Mouse (Mus musculus) midbrain, embryonic 16.5 days (tissue): ENCODE results near the gene Odr4. TPM values are rescaled to one million over a fixed set of nuclear protein-coding genes. Genes with fewer than 3 reads are reported as not detected.

Experiments
- ATAC-seq: fragments of 200-750 bp; cut with Nextera tagmentation; 2 replicates; pipeline ENCODE4 v1.8.0; 2017; ENCODE audit warnings: moderate TSS enrichment
- H3K27ac ChIP-seq: fragments of 300-500 bp; sonication (generic); 2 replicates; pipeline ENCODE4 v1.5.1; 2014; ENCODE audit warnings: mild to moderate bottlenecking, low read length, mixed read lengths
- H3K27me3 ChIP-seq: fragments of 300-500 bp; sonication (generic); 2 replicates; pipeline ENCODE4 v1.6.1; 2014; ENCODE audit warnings: low read depth, low read length, mixed read lengths; ENCODE audit not compliant: control insufficient read depth, insufficient read depth
- H3K36me3 ChIP-seq: fragments of 300-500 bp; sonication (generic); 2 replicates; pipeline ENCODE4 v1.6.1; 2014; ENCODE audit warnings: mild to moderate bottlenecking, low read length, moderate library complexity, mixed read lengths; ENCODE audit not compliant: control insufficient read depth, insufficient read depth
- H3K4me1 ChIP-seq: fragments of 300-500 bp; sonication (generic); 2 replicates; pipeline ENCODE4 v1.6.1; 2014; ENCODE audit warnings: mild to moderate bottlenecking, low read length, mixed read lengths; ENCODE audit not compliant: control insufficient read depth, insufficient read depth
- H3K4me2 ChIP-seq: fragments of 300-500 bp; sonication (generic); 2 replicates; pipeline ENCODE4 v1.6.1; 2014; ENCODE audit warnings: mild to moderate bottlenecking, low read length, mixed read lengths
- H3K4me3 ChIP-seq: fragments of 300-500 bp; sonication (generic); 2 replicates; pipeline ENCODE4 v1.5.1; 2014; ENCODE audit warnings: low read depth, mild to moderate bottlenecking, low read length, moderate library complexity, mixed read lengths
- H3K9ac ChIP-seq: fragments of 300-500 bp; sonication (generic); 2 replicates; pipeline ENCODE4 v1.6.1; 2014; ENCODE audit warnings: low read depth, low read length, mixed read lengths
- H3K9me3 ChIP-seq: fragments of 300-500 bp; sonication (generic); replicated peaks from 2 replicates; pipeline ENCODE4 v1.6.1; 2014; ENCODE audit warnings: mild to moderate bottlenecking, low read length, mixed read lengths; ENCODE audit not compliant: control insufficient read depth, poor library complexity, severe bottlenecking
- WGBS: fragments of 180-500 bp; shearing (Covaris S2); extraction: QIAGEN DNeasy Blood & Tissue Kit; methylation state at CpG from one replicate; pipeline ENCODE4 v1.1.7; 2014; 5-methylcytosine and 5-hydroxymethylcytosine counted together
- polyA plus RNA-seq: library from polyadenylated mRNA; unstranded; fragments of >200 nt; fragmentation: Nextera tagmentation; extraction: Ambion mirVana; gene quantifications from 2 replicates; pipeline ENCODE4 v1.2.1, GENCODE M21; 2015

Gene Odr4
- 37.8 and 40.6 TPM in 2 replicates for polyA plus RNA-seq

- Histone ChIP-seq H3K4me2 (peak within 1 kb of the TSS; percentile 80), H3K27ac (peak within 1 kb of the TSS; percentile 97), H3K36me3 (peaks cover 14% of the 10 kb centered on the region), H3K9ac (peak within 1 kb of the TSS; percentile 87), H3K4me1 (peaks cover 15% of the 10 kb centered on the region), H3K27me3 (no peaks in the 10 kb centered on the region), H3K9me3 (no peaks in the 10 kb centered on the region), H3K4me3 (peak within 1 kb of the TSS; percentile 82)
- under 1% methylated on average over 76 of the region's 76 CpGs for WGBS
- peak; percentile 99 for ATAC-seq
These were observed at the start of gene Odr4, which contains the start of gene Tpr for GRCm38 (mm10) chr1:150392638-150393487. Gene Odr4, minus strand, starts transcription at chr1:150393080. Gene Tpr, plus strand, starts transcription at chr1:150392838.

- Histone ChIP-seq H3K27ac (no peak overlapping the region), H3K36me3 (peaks cover 38% of the 10 kb centered on the region), H3K9me3 (no peaks in the 10 kb centered on the region), H3K27me3 (no peaks in the 10 kb centered on the region), H3K9ac (no peak overlapping the region), H3K4me2 (no peak overlapping the region), H3K4me3 (no peak overlapping the region), H3K4me1 (no peaks in the 10 kb centered on the region)
- WGBS, result 81% methylated on average over 4 of the region's 4 CpGs
- no peak for ATAC-seq
These were observed 48.9 kb upstream of the Odr4 start for GRCm38 (mm10) chr1:150441731-150442130.

GRCm38 (mm10) chr1:150438641-150439040, 45.8 kb upstream of the Odr4 start:
- H3K9ac ChIP-seq, result no peak overlapping the region
- H3K4me3 ChIP-seq, result no peak overlapping the region
- WGBS, result over 99% methylated on average over 3 of the region's 3 CpGs
- peaks cover 34% of the 10 kb centered on the region for H3K36me3 ChIP-seq
- H3K4me2 ChIP-seq, result no peak overlapping the region
- H3K27ac ChIP-seq, result no peak overlapping the region
- ATAC-seq, result no peak
- no peaks in the 10 kb centered on the region for H3K9me3 ChIP-seq
- no peaks in the 10 kb centered on the region for H3K4me1 ChIP-seq
- H3K27me3 ChIP-seq, result no peaks in the 10 kb centered on the region

GRCm38 (mm10) chr1:150426216-150426615, 33.3 kb upstream of the Odr4 start:
- H3K4me3 ChIP-seq, result no peak overlapping the region
- H3K27me3 ChIP-seq, result no peaks in the 10 kb centered on the region
- H3K4me2 ChIP-seq, result no peak overlapping the region
- no peak for ATAC-seq
- no peak overlapping the region for H3K9ac ChIP-seq
- H3K36me3 ChIP-seq, result peaks cover 61% of the 10 kb centered on the region
- no peaks in the 10 kb centered on the region for H3K9me3 ChIP-seq
- WGBS, result 52% methylated on average over 3 of the region's 3 CpGs
- H3K27ac ChIP-seq, result no peak overlapping the region
- no peaks in the 10 kb centered on the region for H3K4me1 ChIP-seq

GRCm38 (mm10) chr1:150425665-150426064, 32.8 kb upstream of the Odr4 start:
- peaks cover 62% of the 10 kb centered on the region for H3K36me3 ChIP-seq
- H3K4me1 ChIP-seq, result no peaks in the 10 kb centered on the region
- WGBS, result 92% methylated on average over 9 of the region's 9 CpGs
- no peak overlapping the region for H3K9ac ChIP-seq
- no peak for ATAC-seq
- H3K9me3 ChIP-seq, result no peaks in the 10 kb centered on the region
- no peak overlapping the region for H3K4me3 ChIP-seq
- H3K27ac ChIP-seq, result no peak overlapping the region
- H3K27me3 ChIP-seq, result no peaks in the 10 kb centered on the region
- no peak overlapping the region for H3K4me2 ChIP-seq

GRCm38 (mm10) chr1:150418426-150418825, 25.5 kb upstream of the Odr4 start:
- H3K9me3 ChIP-seq, result no peaks in the 10 kb centered on the region
- WGBS, result 96% methylated on average over 4 of the region's 4 CpGs
- H3K4me1 ChIP-seq, result no peaks in the 10 kb centered on the region
- H3K4me2 ChIP-seq, result no peak overlapping the region
- H3K27ac ChIP-seq, result no peak overlapping the region
- H3K27me3 ChIP-seq, result no peaks in the 10 kb centered on the region
- no peak overlapping the region for H3K9ac ChIP-seq
- H3K36me3 ChIP-seq, result peaks cover 39% of the 10 kb centered on the region
- H3K4me3 ChIP-seq, result no peak overlapping the region
- ATAC-seq, result no peak

GRCm38 (mm10) chr1:150416006-150416405, 23.1 kb upstream of the Odr4 start:
- WGBS, result 92% methylated on average over 3 of the region's 3 CpGs
- ATAC-seq, result no peak

GRCm38 (mm10) chr1:150409996-150410395, 17.1 kb upstream of the Odr4 start:
- H3K27ac ChIP-seq, result no peak overlapping the region
- no peaks in the 10 kb centered on the region for H3K4me1 ChIP-seq
- H3K9me3 ChIP-seq, result no peaks in the 10 kb centered on the region
- H3K4me3 ChIP-seq, result no peak overlapping the region
- H3K36me3 ChIP-seq, result peaks cover 45% of the 10 kb centered on the region
- no peak overlapping the region for H3K9ac ChIP-seq
- H3K27me3 ChIP-seq, result no peaks in the 10 kb centered on the region
- WGBS, result 96% methylated on average over 6 of the region's 6 CpGs
- H3K4me2 ChIP-seq, result no peak overlapping the region
- ATAC-seq, result no peak

More at GRCm38 (mm10) chr1:150416006-150416405, 23.1 kb upstream of the Odr4 start:
- Histone ChIP-seq H3K4me1 (no peaks in the 10 kb centered on the region), H3K4me2 (no peak overlapping the region), H3K9ac (no peak overlapping the region), H3K4me3 (no peak overlapping the region), H3K27ac (no peak overlapping the region), H3K9me3 (no peaks in the 10 kb centered on the region), H3K36me3 (peaks cover 35% of the 10 kb centered on the region), H3K27me3 (no peaks in the 10 kb centered on the region)

- Histone ChIP-seq H3K36me3 (peaks cover 39% of the 10 kb centered on the region), H3K27me3 (no peaks in the 10 kb centered on the region), H3K4me1 (no peaks in the 10 kb centered on the region), H3K9ac (no peak overlapping the region), H3K27ac (no peak overlapping the region), H3K4me3 (no peak overlapping the region), H3K9me3 (no peaks in the 10 kb centered on the region), H3K4me2 (no peak overlapping the region)
- no peak for ATAC-seq
- WGBS, result 93% methylated on average over 9 of the region's 9 CpGs
These were observed 14.4 kb upstream of the Odr4 start for GRCm38 (mm10) chr1:150407285-150407684.
